Mouse (Mus musculus) liver, embryonic 16.5 days (tissue): ENCODE results near the gene Ppfia1. TPM values are rescaled to one million over a fixed set of nuclear protein-coding genes. Genes with fewer than 3 reads are reported as not detected.
A peak's percentile ranks its signal among the peaks of the same experiment; 100 is the strongest.

Experiments used
- ATAC-seq: fragments of 200-750 bp; cut with Nextera tagmentation; 2 replicates; pipeline ENCODE4 v1.8.0; 2017; ENCODE audit warnings: low read depth, mild to moderate bottlenecking, moderate number of reproducible peaks, moderate library complexity
- H3K27ac ChIP-seq: fragments of 300-500 bp; sonication (generic); 2 replicates; pipeline ENCODE4 v1.5.1; 2014; ENCODE audit warnings: mild to moderate bottlenecking, low read length
- H3K27me3 ChIP-seq: fragments of 300-500 bp; sonication (generic); 2 replicates; pipeline ENCODE4 v1.6.1; 2014; ENCODE audit warnings: low read depth, low read length, mixed read lengths; ENCODE audit not compliant: control insufficient read depth, insufficient read depth
- H3K36me3 ChIP-seq: fragments of 300-500 bp; sonication (generic); 2 replicates; pipeline ENCODE4 v1.6.1; 2014; ENCODE audit warnings: mild to moderate bottlenecking; ENCODE audit not compliant: control insufficient read depth, insufficient read depth
- H3K4me1 ChIP-seq: fragments of 300-500 bp; sonication (generic); 2 replicates; pipeline ENCODE4 v1.6.1; 2014; ENCODE audit warnings: low read depth, low read length, mixed read lengths; ENCODE audit not compliant: control insufficient read depth
- H3K4me2 ChIP-seq: fragments of 300-500 bp; sonication (generic); 2 replicates; pipeline ENCODE4 v1.6.1; 2014; ENCODE audit warnings: low read depth, low read length, mixed read lengths
- H3K4me3 ChIP-seq: fragments of 300-500 bp; sonication (generic); 2 replicates; pipeline ENCODE4 v1.5.1; 2014; ENCODE audit warnings: low read depth, mild to moderate bottlenecking, low read length
- H3K9ac ChIP-seq: fragments of 300-500 bp; sonication (generic); 2 replicates; pipeline ENCODE4 v1.6.1; 2014; ENCODE audit warnings: low read depth, low read length
- H3K9me3 ChIP-seq: fragments of 300-500 bp; sonication (generic); replicated peaks from 2 replicates; pipeline ENCODE4 v1.6.1; 2016; ENCODE audit warnings: low read length; ENCODE audit not compliant: control insufficient read depth
- WGBS: fragments of 180-500 bp; shearing (Covaris S2); extraction: QIAGEN DNeasy Blood & Tissue Kit; methylation state at CpG from one replicate; pipeline ENCODE4 v1.1.7; 2014; ENCODE audit not compliant: insufficient replicate concordance; 5-methylcytosine and 5-hydroxymethylcytosine counted together
- polyA plus RNA-seq: library from polyadenylated mRNA; unstranded; fragments of >200 nt; fragmentation: Nextera tagmentation; extraction: Ambion mirVana; gene quantifications from 2 replicates; pipeline ENCODE4 v1.2.1, GENCODE M21; 2015

Gene Ppfia1
- polyA plus RNA-seq, 1 experiment from 2014 or later, result 7.2 TPM

GRCm38 (mm10) chr7:144536367-144536766 is 17.2 kb downstream of the Ppfia1 start:
- H3K9me3 ChIP-seq, result no peaks in the 10 kb centered on the region
- no peaks in the 10 kb centered on the region for H3K27me3 ChIP-seq
- no peak for ATAC-seq
- H3K4me2 ChIP-seq, result no peak overlapping the region
- no peak overlapping the region for H3K27ac ChIP-seq
- no peak overlapping the region for H3K9ac ChIP-seq
- H3K4me3 ChIP-seq, result no peak overlapping the region
- WGBS, result 56% methylated on average over 3 of the region's 3 CpGs
- H3K36me3 ChIP-seq, result no peaks in the 10 kb centered on the region
- H3K4me1 ChIP-seq, result peaks cover 17% of the 10 kb centered on the region

- H3K9me3 ChIP-seq, result no peaks in the 10 kb centered on the region
- 54% methylated on average over 3 of the region's 3 CpGs for WGBS
- H3K4me3 ChIP-seq, result no peak overlapping the region
- no peaks in the 10 kb centered on the region for H3K27me3 ChIP-seq
- H3K9ac ChIP-seq, result no peak overlapping the region
- no peak overlapping the region for H3K4me2 ChIP-seq
- no peak for ATAC-seq
- no peaks in the 10 kb centered on the region for H3K36me3 ChIP-seq
- H3K27ac ChIP-seq, result no peak overlapping the region
- H3K4me1 ChIP-seq, result peaks cover 9% of the 10 kb centered on the region
These were observed 18.8 kb downstream of the Ppfia1 start for GRCm38 (mm10) chr7:144534773-144535172.

GRCm38 (mm10) chr7:144531585-144532378 is 21.7 kb downstream of the Ppfia1 start:
- H3K4me2 ChIP-seq, result no peak overlapping the region
- 34% methylated on average over 7 of the region's 7 CpGs for WGBS
- no peak for ATAC-seq
- H3K9ac ChIP-seq, result no peak overlapping the region
- peaks cover 3% of the 10 kb centered on the region for H3K4me1 ChIP-seq
- no peaks in the 10 kb centered on the region for H3K27me3 ChIP-seq
- H3K27ac ChIP-seq, result no peak overlapping the region
- H3K36me3 ChIP-seq, result no peaks in the 10 kb centered on the region
- H3K4me3 ChIP-seq, result no peak overlapping the region
- no peaks in the 10 kb centered on the region for H3K9me3 ChIP-seq

GRCm38 (mm10) chr7:144529851-144530250 is 23.7 kb downstream of the Ppfia1 start:
- Histone ChIP-seq H3K9ac (no peak overlapping the region), H3K4me2 (no peak overlapping the region), H3K9me3 (no peaks in the 10 kb centered on the region), H3K27me3 (no peaks in the 10 kb centered on the region), H3K4me3 (no peak overlapping the region), H3K36me3 (no peaks in the 10 kb centered on the region), H3K27ac (no peak overlapping the region), H3K4me1 (peaks cover 8% of the 10 kb centered on the region)
- WGBS, result 77% methylated on average over 3 of the region's 3 CpGs
- ATAC-seq, result no peak

- Histone ChIP-seq H3K9ac (no peak overlapping the region), H3K4me3 (no peak overlapping the region), H3K36me3 (no peaks in the 10 kb centered on the region)
These were observed 25.8 kb downstream of the Ppfia1 start for GRCm38 (mm10) chr7:144527723-144528221.

GRCm38 (mm10) chr7:144526649-144527048 is 26.9 kb downstream of the Ppfia1 start:
- H3K4me3 ChIP-seq, result no peak overlapping the region
- no peak overlapping the region for H3K27ac ChIP-seq
- no peak for ATAC-seq
- no peaks in the 10 kb centered on the region for H3K36me3 ChIP-seq
- H3K9me3 ChIP-seq, result no peaks in the 10 kb centered on the region
- H3K9ac ChIP-seq, result no peak overlapping the region
- H3K4me1 ChIP-seq, result peaks cover 28% of the 10 kb centered on the region
- 46% methylated on average over 2 of the region's 2 CpGs for WGBS
- no peaks in the 10 kb centered on the region for H3K27me3 ChIP-seq
- H3K4me2 ChIP-seq, result no peak overlapping the region

More at GRCm38 (mm10) chr7:144527723-144528221, 25.8 kb downstream of the Ppfia1 start:
- Histone ChIP-seq H3K27ac (no peak overlapping the region), H3K4me2 (no peak overlapping the region), H3K9me3 (no peaks in the 10 kb centered on the region), H3K27me3 (no peaks in the 10 kb centered on the region), H3K4me1 (peaks cover 26% of the 10 kb centered on the region)
- WGBS, result 38% methylated on average over 1 of the region's 1 CpGs
- ATAC-seq, result no peak

GRCm38 (mm10) chr7:144524427-144525191 is 28.9 kb downstream of the Ppfia1 start:
- Histone ChIP-seq H3K27me3 (no peaks in the 10 kb centered on the region), H3K4me2 (no peak overlapping the region), H3K4me3 (no peak overlapping the region), H3K4me1 (peaks cover 28% of the 10 kb centered on the region), H3K36me3 (0 out of 2 replicates have a peak, but pooled peaks cover 3% of the 10 kb centered on the region), H3K27ac (peak overlapping the region; percentile 51), H3K9ac (peak overlapping the region; percentile 17; the same call in 1 of the 2 replicates), H3K9me3 (no peaks in the 10 kb centered on the region)
- peak; percentile 32 for ATAC-seq
- WGBS, result 37% methylated on average over 6 of the region's 6 CpGs

GRCm38 (mm10) chr7:144523415-144523814 is 30.1 kb downstream of the Ppfia1 start:
- Histone ChIP-seq H3K4me2 (peak overlapping the region; percentile 32), H3K27ac (peak overlapping the region; percentile 86), H3K27me3 (no peaks in the 10 kb centered on the region), H3K4me3 (no peak overlapping the region), H3K4me1 (peaks cover 28% of the 10 kb centered on the region), H3K36me3 (0 out of 2 replicates have a peak, but pooled peaks cover 3% of the 10 kb centered on the region), H3K9me3 (no peaks in the 10 kb centered on the region), H3K9ac (peak overlapping the region; percentile 29; the same call in 1 of the 2 replicates)
- ATAC-seq, result peak; percentile 98
- 25% methylated on average over 3 of the region's 3 CpGs for WGBS
